Mouse (Mus musculus): ENCODE measurements around the gene Stt3b. TPM values are rescaled to one million over a fixed set of nuclear protein-coding genes. Genes with fewer than 3 reads are reported as not detected.
A peak's percentile ranks its signal among the peaks of the same experiment; 100 is the strongest.

Stt3b gene
- polyA plus RNA-seq, 1 experiment from 2014 or later: 55.6 TPM

DNA sequence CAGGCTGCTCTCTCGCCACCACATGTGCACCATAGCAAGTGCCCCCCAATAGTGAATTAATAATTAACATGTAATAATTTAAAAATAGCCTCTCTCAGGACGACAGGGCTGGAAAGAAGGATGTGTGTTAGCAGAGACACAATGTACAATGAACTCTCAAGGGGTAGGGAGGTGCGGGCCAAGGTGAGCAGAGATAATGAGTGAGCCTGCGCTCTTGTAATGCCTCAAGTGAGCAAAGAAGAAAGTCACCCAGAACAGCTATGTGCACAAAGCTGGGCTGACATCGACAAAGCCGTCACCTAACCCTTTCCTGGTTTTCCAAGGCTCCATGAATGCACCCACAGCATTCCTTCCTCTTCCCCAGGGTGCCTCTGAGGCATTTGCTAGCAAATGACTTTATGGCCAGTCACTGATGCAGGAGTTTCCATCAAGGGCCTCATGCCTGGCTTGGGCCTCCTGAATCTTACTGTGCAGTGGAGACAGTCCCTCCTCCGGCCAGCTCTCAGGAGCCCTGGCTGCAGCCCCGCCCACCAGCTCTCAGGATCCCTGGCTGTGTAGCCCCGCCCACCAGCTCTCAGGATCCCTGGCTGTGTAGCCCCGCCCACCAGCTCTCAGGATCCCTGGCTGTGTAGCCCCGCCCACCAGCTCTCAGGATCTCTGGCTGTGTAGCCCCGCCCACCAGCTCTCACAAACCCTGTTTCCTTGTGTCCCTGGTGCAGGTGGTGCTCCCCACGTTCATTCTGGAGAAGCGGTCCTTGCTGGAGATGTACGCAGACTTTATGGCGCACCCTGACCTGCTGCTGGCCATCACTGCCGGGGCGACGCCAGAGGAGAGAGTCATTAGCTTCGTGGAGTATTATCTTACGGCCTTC, 94.2 kb downstream of the Stt3b start:
- no peak for DNase-seq (ENCODE audit: low spot score)

DNA sequence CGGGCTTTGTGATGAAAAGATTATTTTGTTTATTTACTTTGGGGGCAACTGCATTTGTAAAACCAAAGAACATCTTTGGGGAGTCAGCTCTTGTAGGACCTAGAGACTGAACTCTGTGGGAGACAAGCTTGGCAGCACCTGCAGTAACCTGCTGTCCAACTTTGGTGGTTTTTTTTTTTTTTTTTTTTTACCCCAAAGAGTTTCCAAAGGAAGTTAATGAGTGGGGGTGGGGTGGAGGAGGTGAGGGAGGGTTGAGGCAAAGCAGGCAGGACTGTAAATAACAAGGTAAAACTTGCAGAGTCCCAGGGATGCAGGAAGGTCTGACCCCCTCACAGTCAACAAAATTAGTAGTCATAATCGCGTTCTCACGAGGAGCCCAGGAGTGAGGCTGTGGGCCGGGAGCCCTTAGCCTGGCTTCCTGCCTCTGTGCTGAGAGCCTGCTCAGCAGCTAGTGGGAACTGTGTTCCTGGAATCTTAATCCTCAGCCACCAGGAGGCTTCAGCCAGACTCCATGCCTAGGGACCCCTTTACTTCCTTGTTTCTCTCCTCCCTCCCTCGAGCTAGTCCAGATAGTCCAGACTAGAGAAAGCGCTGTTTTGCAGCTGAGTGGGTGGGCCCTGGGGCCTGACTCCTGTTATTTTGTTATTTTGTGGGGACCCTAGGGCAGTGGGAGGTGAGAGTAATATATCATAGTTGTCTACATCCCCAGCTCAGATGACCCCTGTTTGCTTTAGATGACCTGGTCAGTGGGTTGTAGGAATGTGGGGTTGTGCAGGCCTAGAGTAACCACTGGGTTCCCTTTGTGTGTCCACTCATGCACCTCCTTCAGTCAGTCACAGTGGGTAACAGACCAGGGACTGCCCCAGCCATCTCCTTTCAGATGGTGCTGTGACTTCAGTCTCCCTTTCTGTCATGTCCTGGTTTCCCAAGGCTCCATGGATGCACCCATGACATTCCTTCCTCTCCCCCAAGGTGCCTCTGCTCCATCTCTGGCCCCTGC, 95.3 kb downstream of the Stt3b start:
- DNase-seq (ENCODE audit: low spot score): peak; percentile 35

DNA sequence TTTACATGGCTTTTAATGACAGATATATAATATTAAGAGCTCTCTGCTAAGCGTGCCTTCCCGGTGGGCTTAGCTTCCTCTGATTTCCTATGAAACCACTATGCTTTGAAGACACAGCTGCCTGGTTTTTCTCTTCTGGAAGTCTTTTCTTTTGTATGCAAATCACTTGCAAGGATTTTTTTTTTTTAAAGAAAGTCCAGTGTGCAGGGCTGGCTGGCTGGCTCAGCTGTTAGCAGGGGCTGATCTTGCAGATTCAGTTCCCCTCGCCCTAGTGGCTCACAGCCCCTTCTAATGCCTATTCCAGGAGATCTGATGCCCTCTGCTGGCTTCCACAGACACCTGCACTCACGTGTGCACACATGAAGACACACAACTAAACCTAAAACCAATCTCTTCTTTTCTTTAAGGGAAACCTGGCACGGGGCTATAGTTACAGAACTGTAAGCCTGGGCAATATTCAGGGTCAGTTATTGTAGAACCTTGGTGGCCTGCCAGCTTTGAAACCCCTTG, 96.4 kb downstream of the Stt3b start:
- DNase-seq (ENCODE audit: low spot score): no peak

DNA sequence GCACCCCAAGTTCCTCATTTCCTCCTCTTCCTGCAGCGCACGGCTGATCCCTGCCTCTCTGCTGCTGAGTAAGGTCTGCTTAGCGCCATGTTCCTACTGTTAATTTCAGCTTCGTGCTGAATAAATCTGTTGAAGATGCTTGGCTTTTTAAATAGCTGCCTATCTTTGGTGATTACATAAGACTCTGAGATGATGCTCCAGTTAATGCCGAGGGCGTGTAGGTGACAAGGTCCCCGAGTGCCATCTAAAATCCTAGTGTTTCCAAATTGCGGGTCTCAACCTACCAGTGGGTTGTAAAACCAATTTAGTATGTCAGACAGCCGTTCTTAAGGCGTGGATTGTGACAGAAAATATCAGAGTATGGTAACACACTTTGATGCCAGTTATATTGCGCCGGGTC, 99.7 kb downstream of the Stt3b start:
- no peak for DNase-seq (ENCODE audit: low spot score)

DNA sequence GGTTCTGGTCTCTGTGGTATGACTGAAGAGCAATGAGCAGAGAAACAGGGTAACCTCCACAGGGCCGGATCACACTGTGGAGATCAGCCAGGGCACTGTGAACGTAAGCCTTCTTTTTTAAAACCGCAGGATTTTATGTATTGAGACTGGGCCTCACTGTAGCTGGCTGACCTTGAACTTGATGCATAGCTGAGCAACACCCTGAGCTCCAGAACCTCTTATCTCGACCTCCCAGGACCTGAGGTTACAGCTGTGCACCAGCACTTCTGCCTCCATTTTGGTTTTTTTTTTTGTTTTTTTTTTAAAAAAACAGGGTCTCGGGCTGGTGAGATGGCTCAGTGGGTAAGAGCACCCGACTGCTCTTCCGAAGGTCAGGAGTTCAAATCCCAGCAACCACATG, 100.5 kb downstream of the Stt3b start:
- no peak for DNase-seq (ENCODE audit: low spot score)

DNA sequence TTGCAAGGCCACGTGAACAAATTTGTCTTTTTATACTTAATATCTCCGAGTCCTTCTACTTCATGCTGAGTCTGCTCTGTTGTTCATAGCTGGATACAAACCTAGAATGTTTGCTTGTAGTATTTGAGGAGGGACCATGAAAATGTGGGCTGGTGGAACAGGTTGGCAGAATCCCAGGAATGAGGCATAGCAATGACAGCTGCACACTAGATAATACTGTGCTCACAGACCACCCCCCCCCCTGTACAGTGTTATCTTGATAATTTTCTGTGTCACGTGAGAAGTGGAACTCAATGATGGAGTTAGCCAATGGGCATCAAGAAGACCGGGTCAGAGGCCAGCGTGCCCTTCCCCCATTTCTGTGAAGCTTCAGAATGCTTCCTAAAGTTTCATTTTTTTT, 104.0 kb downstream of the Stt3b start:
- DNase-seq (ENCODE audit: low spot score): no peak

DNA sequence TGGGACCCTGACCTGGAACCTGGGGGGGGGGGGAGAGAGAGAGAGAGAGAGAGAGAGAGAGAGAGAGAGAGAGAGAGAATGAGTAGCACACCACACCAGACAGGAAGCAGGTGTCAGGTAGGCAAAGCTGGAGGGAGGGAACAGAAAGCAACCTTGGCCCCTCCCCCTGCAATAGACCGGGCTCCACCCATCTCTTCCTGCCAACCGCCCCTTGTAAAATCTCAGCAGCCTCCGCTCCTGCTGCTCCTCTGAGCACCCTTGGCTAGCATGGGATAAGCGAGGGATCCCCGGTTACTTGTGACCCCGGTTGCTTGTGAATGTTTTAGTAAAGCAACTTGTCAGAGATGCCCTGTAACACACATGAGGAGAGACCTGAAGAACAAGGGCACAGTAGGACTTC, 104.7 kb downstream of the Stt3b start:
- DNase-seq (ENCODE audit: low spot score): peak; percentile 81

DNA sequence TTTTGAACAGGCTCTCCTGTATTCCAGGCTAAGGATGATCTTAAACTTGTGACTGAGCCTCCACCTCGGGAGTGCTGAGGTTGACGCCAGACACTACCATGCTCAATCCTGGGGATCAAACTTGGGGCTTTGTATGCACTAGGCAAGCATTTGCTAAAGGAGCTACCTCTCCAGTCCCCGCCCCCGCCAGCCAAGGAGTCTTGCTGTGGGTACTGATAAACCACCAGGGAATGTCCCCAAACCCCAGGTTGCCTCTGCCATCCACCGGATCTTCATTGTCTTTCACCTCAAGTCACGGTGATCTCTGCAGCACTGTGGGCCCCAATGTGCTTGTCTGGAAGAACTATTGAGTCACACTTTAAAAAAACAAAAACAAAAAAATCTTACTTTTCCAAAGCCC, 107.1 kb downstream of the Stt3b start:
- no peak for DNase-seq (ENCODE audit: low spot score)

DNA sequence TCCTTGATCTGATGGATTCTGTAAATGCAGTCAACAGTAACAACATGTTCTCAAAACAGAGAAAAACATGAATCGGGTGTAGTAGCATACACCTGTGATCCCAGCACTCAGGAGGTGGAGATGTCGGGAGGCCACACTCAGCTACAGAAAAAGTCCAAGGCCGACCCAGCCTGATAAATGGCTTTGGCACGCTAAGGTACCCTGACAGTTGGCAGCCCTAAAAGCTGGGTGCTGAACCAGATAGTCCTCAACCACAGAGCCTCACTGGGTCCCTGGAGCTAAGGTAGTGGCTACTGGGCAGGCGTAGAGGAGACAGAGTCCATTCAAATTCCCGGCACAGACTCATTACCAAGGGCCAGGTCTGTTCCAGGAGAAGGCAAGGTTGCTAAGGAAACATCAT, 109.0 kb downstream of the Stt3b start:
- DNase-seq (ENCODE audit: low spot score): no peak

DNA sequence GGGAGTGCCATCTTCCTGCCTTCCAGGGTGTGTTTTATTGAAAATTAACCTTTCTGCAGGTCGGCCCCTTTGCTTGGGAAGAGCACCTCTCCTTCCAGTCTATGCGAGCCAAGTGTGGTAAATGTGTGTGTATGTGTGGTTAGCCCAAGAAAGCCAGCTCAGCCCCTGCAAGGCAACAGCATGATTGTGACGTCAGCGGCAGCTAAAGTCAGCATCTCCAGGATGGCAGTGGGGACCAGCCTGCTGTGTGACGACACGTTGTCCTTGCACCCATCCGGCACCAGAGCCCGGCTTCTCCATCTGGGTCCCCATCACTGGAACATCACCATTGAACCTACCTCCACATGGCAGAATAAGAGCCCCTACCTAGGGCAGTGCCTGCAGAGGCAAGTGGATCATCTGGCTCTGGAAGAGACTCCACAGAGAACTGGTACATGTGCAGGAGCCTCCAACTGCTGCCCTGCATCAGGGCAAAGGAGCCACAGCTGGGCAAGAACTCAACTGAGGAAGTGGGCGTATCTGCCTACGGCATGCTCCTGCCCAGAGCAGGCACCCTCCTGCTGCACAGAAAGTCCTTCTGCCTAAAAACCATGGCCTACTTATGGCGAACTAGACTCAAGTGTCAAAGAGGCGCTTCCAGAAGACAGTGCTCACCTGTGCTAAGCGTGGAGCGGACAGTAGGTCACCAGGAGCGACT, 109.9 kb downstream of the Stt3b start:
- DNase-seq (ENCODE audit: low spot score): peak; percentile 57

DNA sequence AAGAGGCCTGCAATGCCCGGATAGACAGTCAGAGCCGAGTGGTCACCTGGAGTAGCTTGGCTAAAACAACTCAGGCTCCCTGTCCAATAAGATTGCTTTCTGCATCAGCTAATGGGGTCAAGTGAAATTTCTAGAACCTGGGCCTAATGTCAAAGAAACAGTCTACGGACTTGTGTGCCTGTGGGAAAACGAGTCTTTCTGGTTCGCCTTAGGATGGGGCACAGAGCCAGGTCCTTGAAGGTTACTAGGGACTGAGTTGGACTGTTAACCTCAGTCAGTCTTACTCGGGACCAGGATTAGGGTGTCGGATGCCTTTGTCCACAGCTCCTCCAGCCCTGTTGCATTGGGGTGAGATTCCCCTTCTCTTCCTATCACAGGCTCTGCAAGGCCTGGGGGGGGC, 113.1 kb downstream of the Stt3b start:
- DNase-seq (ENCODE audit: low spot score): no peak

DNA sequence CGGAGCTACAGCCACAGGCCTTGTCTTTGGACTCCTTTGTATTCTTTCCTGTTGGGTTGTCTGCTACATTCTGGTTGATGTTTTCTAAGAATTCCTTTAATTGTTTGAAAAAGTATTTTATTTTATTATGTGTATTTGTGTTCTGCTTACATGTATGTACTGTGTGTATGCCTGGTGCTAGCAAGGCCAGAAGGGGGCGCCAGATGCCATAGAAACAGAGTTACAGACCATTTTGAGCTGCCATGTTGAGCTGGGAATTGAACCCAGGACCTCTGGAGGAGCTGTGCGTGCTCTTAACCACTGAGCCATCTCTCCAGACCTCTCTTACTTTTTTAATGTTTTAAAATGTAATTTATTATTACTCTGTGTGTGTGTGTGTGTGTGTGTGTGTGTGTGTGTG, 117.3 kb downstream of the Stt3b start:
- peak; percentile 6 for DNase-seq (ENCODE audit: low spot score)

Data from thymus, postnatal 0 days (tissue).